Mouse (Mus musculus) limb, embryonic 11.5 days (tissue): ENCODE results near the gene Cngb1. TPM values are rescaled to one million over a fixed set of nuclear protein-coding genes. Genes with fewer than 3 reads are reported as not detected.

Experiments
- ATAC-seq: fragments of 200-750 bp; cut with Nextera tagmentation; 2 replicates; pipeline ENCODE4 v1.8.0; 2017; ENCODE audit warnings: low read depth; ENCODE audit not compliant: insufficient number of reproducible peaks, low FRiP score, low TSS enrichment
- DNase-seq: peaks from one replicate; pipeline ENCODE4 v3.0.0-alpha.2; 2015; ENCODE audit warnings: low spot score
- H3K27ac ChIP-seq: fragments of 300-500 bp; sonication (generic); replicated peaks from 2 replicates; pipeline ENCODE4 v1.5.1; 2014; ENCODE audit warnings: low read depth, mild to moderate bottlenecking, low read length
- H3K27me3 ChIP-seq: fragments of 300-500 bp; sonication (generic); 2 replicates; pipeline ENCODE4 v1.6.1; 2014; ENCODE audit warnings: mild to moderate bottlenecking, low read length, mixed read lengths; ENCODE audit not compliant: control insufficient read depth, insufficient read depth
- H3K36me3 ChIP-seq: fragments of 300-500 bp; sonication (generic); 2 replicates; pipeline ENCODE4 v1.6.1; 2014; ENCODE audit warnings: mild to moderate bottlenecking, low read length, moderate library complexity, mixed read lengths; ENCODE audit not compliant: control insufficient read depth, insufficient read depth
- H3K4me1 ChIP-seq: fragments of 300-500 bp; sonication (generic); 2 replicates; pipeline ENCODE4 v1.6.1; 2014; ENCODE audit warnings: low read length, mixed read lengths; ENCODE audit not compliant: control insufficient read depth, insufficient read depth
- H3K4me2 ChIP-seq: fragments of 300-500 bp; sonication (generic); 2 replicates; pipeline ENCODE4 v1.6.1; 2014; ENCODE audit warnings: low read depth, mild to moderate bottlenecking, moderate library complexity; ENCODE audit not compliant: severe bottlenecking
- H3K4me3 ChIP-seq: fragments of 300-500 bp; sonication (generic); 2 replicates; pipeline ENCODE4 v1.5.1; 2014; ENCODE audit warnings: low read depth, low read length
- H3K9ac ChIP-seq: fragments of 300-500 bp; sonication (generic); 2 replicates; pipeline ENCODE4 v1.6.1; 2014; ENCODE audit warnings: mild to moderate bottlenecking, low read length
- H3K9me3 ChIP-seq: fragments of 300-500 bp; sonication (generic); 2 replicates; pipeline ENCODE4 v1.6.1; 2016; ENCODE audit warnings: low read length; ENCODE audit not compliant: control insufficient read depth
- WGBS: fragments of 180-500 bp; shearing (Covaris S2); extraction: QIAGEN DNeasy Blood & Tissue Kit; methylation state at CpG from one replicate; pipeline ENCODE4 v1.1.7; 2014; 5-methylcytosine and 5-hydroxymethylcytosine counted together
- polyA plus RNA-seq: library from polyadenylated mRNA; unstranded; fragments of >200 nt; fragmentation: Nextera tagmentation; extraction: Ambion mirVana; gene quantifications from 2 replicates; pipeline ENCODE4 v1.2.1, GENCODE M21; 2014

Gene Cngb1
- polyA plus RNA-seq, 1 experiment from 2014 or later = not detected

GRCm38 (mm10) chr8:95331156-95331719 is 24.9 kb upstream of the Cngb1 start:
- peak overlapping the region; percentile 79 for H3K4me2 ChIP-seq
- ATAC-seq = peak; percentile 62
- WGBS = under 1% methylated on average over 38 of the region's 38 CpGs
- peak overlapping the region; percentile 89 for H3K9ac ChIP-seq
- peaks cover 9% of the 10 kb centered on the region for H3K4me1 ChIP-seq
- H3K36me3 ChIP-seq = peaks cover 22% of the 10 kb centered on the region
- no peak for DNase-seq
- H3K27me3 ChIP-seq = no peaks in the 10 kb centered on the region
- H3K9me3 ChIP-seq = no peaks in the 10 kb centered on the region
- H3K4me3 ChIP-seq = peak overlapping the region; percentile 86
- peak overlapping the region; percentile 90 for H3K27ac ChIP-seq

- H3K4me1 ChIP-seq = peaks cover 9% of the 10 kb centered on the region
- no peak overlapping the region; the same call in 1 of the 2 replicates for H3K9ac ChIP-seq
- H3K27me3 ChIP-seq = no peaks in the 10 kb centered on the region
- peaks cover 24% of the 10 kb centered on the region for H3K36me3 ChIP-seq
- H3K9me3 ChIP-seq = no peaks in the 10 kb centered on the region
- no peak for DNase-seq
- peak overlapping the region; percentile 86; the same call in 1 of the 2 replicates for H3K4me3 ChIP-seq
- no peak overlapping the region for H3K27ac ChIP-seq
- no peak for ATAC-seq
- H3K4me2 ChIP-seq = peak overlapping the region; percentile 79
- WGBS = 97% methylated on average over 1 of the region's 1 CpGs
Measured at GRCm38 (mm10) chr8:95330367-95330766, 24.0 kb upstream of the Cngb1 start.

DNA sequence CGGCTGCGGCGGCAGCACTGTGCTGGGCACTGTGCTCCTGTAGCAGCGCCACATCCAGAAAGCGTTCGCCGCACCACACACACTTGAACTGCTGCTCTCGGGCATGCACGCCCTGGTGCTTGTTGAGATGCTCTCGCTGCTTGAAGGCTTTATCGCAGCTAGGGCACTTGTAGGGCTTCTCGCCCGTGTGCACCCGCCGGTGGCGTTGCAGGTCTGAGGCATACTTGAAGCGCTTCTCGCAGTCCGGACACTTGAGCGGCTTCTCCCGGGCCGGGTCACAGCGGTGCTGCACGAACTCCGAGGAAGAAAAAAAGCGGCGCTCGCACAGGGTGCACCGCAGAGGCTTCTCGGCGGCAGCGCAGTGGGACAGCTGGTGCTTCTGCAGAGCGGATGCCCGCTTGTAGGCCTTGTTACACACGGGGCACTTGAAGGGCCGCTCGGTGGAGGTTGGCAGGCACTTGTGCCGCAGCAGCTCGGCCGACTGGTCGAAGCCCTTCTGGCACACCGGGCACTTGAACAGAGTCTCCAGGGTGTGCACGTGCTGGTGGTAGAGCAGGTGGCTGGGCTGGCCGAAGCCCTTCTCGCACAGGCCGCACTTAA is 21.6 kb upstream of the Cngb1 start:
- H3K4me3 ChIP-seq = no peak overlapping the region
- no peaks in the 10 kb centered on the region for H3K27me3 ChIP-seq
- H3K36me3 ChIP-seq = peaks cover 24% of the 10 kb centered on the region
- WGBS = 88% methylated on average over 46 of the region's 46 CpGs
- H3K9me3 ChIP-seq = no peaks in the 10 kb centered on the region
- H3K4me1 ChIP-seq = peaks cover 9% of the 10 kb centered on the region
- ATAC-seq (no peak), DNase-seq (no peak)
- no peak overlapping the region for H3K4me2 ChIP-seq
- H3K9ac ChIP-seq = no peak overlapping the region
- no peak overlapping the region for H3K27ac ChIP-seq

DNA sequence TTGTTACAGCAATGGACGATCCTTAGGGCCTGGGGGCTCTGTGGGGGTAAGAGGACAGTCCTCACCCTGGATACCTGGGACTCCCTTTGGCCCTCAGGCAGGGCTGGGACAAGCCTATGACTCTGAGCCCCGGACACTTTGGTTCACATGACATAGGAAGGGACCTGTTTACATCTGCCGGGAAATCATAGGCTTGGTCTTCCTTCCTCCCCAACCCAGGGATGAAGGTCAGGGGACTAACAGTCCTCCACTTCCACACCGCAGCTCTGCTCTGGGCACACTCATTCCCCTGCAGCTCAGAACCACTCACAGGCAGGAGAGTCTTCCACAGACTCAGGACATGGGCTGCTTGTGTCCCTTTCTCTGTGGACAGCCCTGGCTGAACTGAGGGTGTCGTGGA is 20.4 kb upstream of the Cngb1 start:
- Histone ChIP-seq H3K9me3 (no peaks in the 10 kb centered on the region), H3K27me3 (no peaks in the 10 kb centered on the region), H3K27ac (no peak overlapping the region), H3K4me1 (peaks cover 9% of the 10 kb centered on the region), H3K9ac (no peak overlapping the region), H3K36me3 (peaks cover 24% of the 10 kb centered on the region), H3K4me2 (no peak overlapping the region), H3K4me3 (no peak overlapping the region)
- ATAC-seq = no peak
- WGBS = 87% methylated on average over 5 of the region's 5 CpGs
- no peak for DNase-seq

DNA sequence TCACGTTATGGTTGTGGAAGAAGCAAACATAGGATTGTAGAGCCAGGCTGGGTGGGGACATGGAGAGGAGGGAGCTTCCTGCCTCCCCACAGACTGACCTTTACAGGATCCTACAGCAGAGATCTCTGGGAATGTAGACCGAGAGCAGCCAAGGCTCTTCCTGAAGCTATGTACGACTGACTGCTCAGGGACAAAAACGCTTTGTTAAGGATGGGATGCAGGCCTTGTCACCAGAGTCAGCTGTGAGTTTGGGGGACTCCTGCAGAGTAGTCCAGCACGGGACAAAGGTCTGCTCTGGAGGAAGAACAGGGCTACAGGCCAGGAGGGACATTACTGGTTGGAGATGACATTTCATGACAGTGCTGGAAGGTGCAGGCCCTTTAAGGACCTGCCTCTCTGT is 18.3 kb upstream of the Cngb1 start:
- Histone ChIP-seq H3K4me3 (no peak overlapping the region), H3K9me3 (no peaks in the 10 kb centered on the region), H3K4me2 (no peak overlapping the region), H3K27ac (no peak overlapping the region), H3K9ac (no peak overlapping the region), H3K4me1 (0 out of 2 replicates have a peak, but pooled peaks cover 5% of the 10 kb centered on the region), H3K27me3 (no peaks in the 10 kb centered on the region), H3K36me3 (peaks cover 24% of the 10 kb centered on the region)
- DNase-seq = no peak
- no peak for ATAC-seq
- 80% methylated on average over 5 of the region's 5 CpGs for WGBS

- WGBS = 83% methylated on average over 3 of the region's 3 CpGs
Measured at GRCm38 (mm10) chr8:95323201-95323600, 16.8 kb upstream of the Cngb1 start.

GRCm38 (mm10) chr8:95320224-95321139 is 14.1 kb upstream of the Cngb1 start:
- 3% methylated on average over 41 of the region's 41 CpGs for WGBS
- H3K4me2 ChIP-seq = peak overlapping the region; percentile 85

More at GRCm38 (mm10) chr8:95323201-95323600, 16.8 kb upstream of the Cngb1 start:
- ATAC-seq = no peak
- Histone ChIP-seq H3K4me2 (no peak overlapping the region), H3K27ac (no peak overlapping the region), H3K9ac (no peak overlapping the region), H3K9me3 (no peaks in the 10 kb centered on the region), H3K4me1 (0 out of 2 replicates have a peak, but pooled peaks cover 5% of the 10 kb centered on the region), H3K36me3 (peaks cover 11% of the 10 kb centered on the region), H3K27me3 (no peaks in the 10 kb centered on the region), H3K4me3 (no peak overlapping the region)
- DNase-seq = no peak

DNA sequence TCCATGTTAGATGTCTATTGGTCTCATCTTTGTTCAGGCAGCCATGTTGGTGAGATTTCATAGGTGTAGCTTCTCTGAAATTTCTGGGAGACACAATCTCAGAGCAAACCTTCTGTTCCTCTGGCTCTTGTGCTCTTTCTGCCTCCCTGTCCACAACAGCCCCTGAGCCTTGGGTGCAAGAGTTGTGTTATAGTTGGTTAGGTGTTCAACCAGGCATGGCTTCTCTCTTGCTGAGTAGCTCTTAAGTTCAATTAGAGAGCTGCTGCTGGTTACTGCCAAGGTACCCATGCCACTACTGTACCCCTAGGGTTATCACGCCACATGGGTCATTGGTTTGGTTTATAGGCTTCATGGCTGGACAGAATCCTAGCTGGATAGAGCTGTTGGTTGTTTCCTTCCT is 9.0 kb upstream of the Cngb1 start:
- Histone ChIP-seq H3K36me3 (no peaks in the 10 kb centered on the region), H3K4me3 (no peak overlapping the region), H3K27ac (no peak overlapping the region), H3K9me3 (no peaks in the 10 kb centered on the region), H3K4me1 (0 out of 2 replicates have a peak, but pooled peaks cover under 1% of the 10 kb centered on the region), H3K9ac (no peak overlapping the region), H3K4me2 (no peak overlapping the region), H3K27me3 (no peaks in the 10 kb centered on the region)
- DNase-seq (no peak), ATAC-seq (no peak)
- WGBS = 94% methylated on average over 1 of the region's 1 CpGs

More at GRCm38 (mm10) chr8:95320224-95321139, 14.1 kb upstream of the Cngb1 start:
- peak overlapping the region; percentile 44 for H3K9ac ChIP-seq
- no peaks in the 10 kb centered on the region for H3K9me3 ChIP-seq
- ATAC-seq = peak; percentile 67
- H3K4me3 ChIP-seq = peak overlapping the region; percentile 38
- peak; percentile 81 for DNase-seq
- H3K27me3 ChIP-seq = no peaks in the 10 kb centered on the region
- no peak overlapping the region for H3K27ac ChIP-seq
- H3K4me1 ChIP-seq = 0 out of 2 replicates have a peak, but pooled peaks cover 5% of the 10 kb centered on the region
- peaks cover 1% of the 10 kb centered on the region; the same call in 1 of the 2 replicates for H3K36me3 ChIP-seq
